Mouse (Mus musculus): Measurements from ENCODE around the gene Fgd6. TPM values are rescaled to one million over a fixed set of nuclear protein-coding genes. Genes with fewer than 3 reads are reported as not detected.

The Fgd6 gene
- total RNA-seq, 1 experiment from 2014 or later = 8.3 TPM

- no peak for ATAC-seq (ENCODE audit: extremely low read depth, insufficient number of reproducible peaks, low FRiP score, poor library complexity, severe bottlenecking)
These were observed 2.8 kb downstream of the Fgd6 start for GRCm38 (mm10) chr10:94038366-94039260.

- ATAC-seq (ENCODE audit: extremely low read depth, insufficient number of reproducible peaks, low FRiP score, poor library complexity, severe bottlenecking) = no peak
These were observed 8.1 kb downstream of the Fgd6 start for GRCm38 (mm10) chr10:94043908-94044307.

- no peak for ATAC-seq (ENCODE audit: extremely low read depth, insufficient number of reproducible peaks, low FRiP score, poor library complexity, severe bottlenecking)
These were observed 9.5 kb downstream of the Fgd6 start for GRCm38 (mm10) chr10:94045301-94045700.

- ATAC-seq (ENCODE audit: extremely low read depth, insufficient number of reproducible peaks, low FRiP score, poor library complexity, severe bottlenecking) = no peak
These were observed 11.2 kb downstream of the Fgd6 start for GRCm38 (mm10) chr10:94047024-94047423.

GRCm38 (mm10) chr10:94047845-94048559, 12.2 kb downstream of the Fgd6 start:
- ATAC-seq (ENCODE audit: extremely low read depth, insufficient number of reproducible peaks, low FRiP score, poor library complexity, severe bottlenecking) = no peak

GRCm38 (mm10) chr10:94049121-94049520, 13.3 kb downstream of the Fgd6 start:
- no peak for ATAC-seq (ENCODE audit: extremely low read depth, insufficient number of reproducible peaks, low FRiP score, poor library complexity, severe bottlenecking)

GRCm38 (mm10) chr10:94050736-94051135, 14.9 kb downstream of the Fgd6 start:
- ATAC-seq (ENCODE audit: extremely low read depth, insufficient number of reproducible peaks, low FRiP score, poor library complexity, severe bottlenecking) = no peak

- no peak for ATAC-seq (ENCODE audit: extremely low read depth, insufficient number of reproducible peaks, low FRiP score, poor library complexity, severe bottlenecking)
These were observed 20.7 kb downstream of the Fgd6 start for GRCm38 (mm10) chr10:94056487-94056886.

- no peak for ATAC-seq (ENCODE audit: extremely low read depth, insufficient number of reproducible peaks, low FRiP score, poor library complexity, severe bottlenecking)
These were observed 23.8 kb downstream of the Fgd6 start for GRCm38 (mm10) chr10:94059618-94060055.

- ATAC-seq (ENCODE audit: extremely low read depth, insufficient number of reproducible peaks, low FRiP score, poor library complexity, severe bottlenecking) = no peak
These were observed 24.4 kb downstream of the Fgd6 start for GRCm38 (mm10) chr10:94060190-94060589.

GRCm38 (mm10) chr10:94062357-94062756, 26.6 kb downstream of the Fgd6 start:
- no peak for ATAC-seq (ENCODE audit: extremely low read depth, insufficient number of reproducible peaks, low FRiP score, poor library complexity, severe bottlenecking)

GRCm38 (mm10) chr10:94066896-94067295, 31.1 kb downstream of the Fgd6 start:
- ATAC-seq (ENCODE audit: extremely low read depth, insufficient number of reproducible peaks, low FRiP score, poor library complexity, severe bottlenecking) = no peak

- no peak for ATAC-seq (ENCODE audit: extremely low read depth, insufficient number of reproducible peaks, low FRiP score, poor library complexity, severe bottlenecking)
These were observed 32.9 kb downstream of the Fgd6 start for GRCm38 (mm10) chr10:94068701-94069100.

GRCm38 (mm10) chr10:94071641-94072040, 35.8 kb downstream of the Fgd6 start:
- no peak for ATAC-seq (ENCODE audit: extremely low read depth, insufficient number of reproducible peaks, low FRiP score, poor library complexity, severe bottlenecking)

GRCm38 (mm10) chr10:94072261-94072915, 36.6 kb downstream of the Fgd6 start:
- no peak for ATAC-seq (ENCODE audit: extremely low read depth, insufficient number of reproducible peaks, low FRiP score, poor library complexity, severe bottlenecking)

GRCm38 (mm10) chr10:94072916-94073465, 37.2 kb downstream of the Fgd6 start:
- ATAC-seq (ENCODE audit: extremely low read depth, insufficient number of reproducible peaks, low FRiP score, poor library complexity, severe bottlenecking) = no peak

GRCm38 (mm10) chr10:94076966-94077825, 41.4 kb downstream of the Fgd6 start:
- ATAC-seq (ENCODE audit: extremely low read depth, insufficient number of reproducible peaks, low FRiP score, poor library complexity, severe bottlenecking) = no peak

GRCm38 (mm10) chr10:94080740-94081139, 44.9 kb downstream of the Fgd6 start:
- no peak for ATAC-seq (ENCODE audit: extremely low read depth, insufficient number of reproducible peaks, low FRiP score, poor library complexity, severe bottlenecking)
